Mouse (Mus musculus): ENCODE data around the gene Ifne.
"Not testable (repeated sequence)": the region's sequence is repeated elsewhere in the genome, so short reads cannot be mapped to it uniquely, and the experiment has no call there.

Gene Ifne

DNA sequence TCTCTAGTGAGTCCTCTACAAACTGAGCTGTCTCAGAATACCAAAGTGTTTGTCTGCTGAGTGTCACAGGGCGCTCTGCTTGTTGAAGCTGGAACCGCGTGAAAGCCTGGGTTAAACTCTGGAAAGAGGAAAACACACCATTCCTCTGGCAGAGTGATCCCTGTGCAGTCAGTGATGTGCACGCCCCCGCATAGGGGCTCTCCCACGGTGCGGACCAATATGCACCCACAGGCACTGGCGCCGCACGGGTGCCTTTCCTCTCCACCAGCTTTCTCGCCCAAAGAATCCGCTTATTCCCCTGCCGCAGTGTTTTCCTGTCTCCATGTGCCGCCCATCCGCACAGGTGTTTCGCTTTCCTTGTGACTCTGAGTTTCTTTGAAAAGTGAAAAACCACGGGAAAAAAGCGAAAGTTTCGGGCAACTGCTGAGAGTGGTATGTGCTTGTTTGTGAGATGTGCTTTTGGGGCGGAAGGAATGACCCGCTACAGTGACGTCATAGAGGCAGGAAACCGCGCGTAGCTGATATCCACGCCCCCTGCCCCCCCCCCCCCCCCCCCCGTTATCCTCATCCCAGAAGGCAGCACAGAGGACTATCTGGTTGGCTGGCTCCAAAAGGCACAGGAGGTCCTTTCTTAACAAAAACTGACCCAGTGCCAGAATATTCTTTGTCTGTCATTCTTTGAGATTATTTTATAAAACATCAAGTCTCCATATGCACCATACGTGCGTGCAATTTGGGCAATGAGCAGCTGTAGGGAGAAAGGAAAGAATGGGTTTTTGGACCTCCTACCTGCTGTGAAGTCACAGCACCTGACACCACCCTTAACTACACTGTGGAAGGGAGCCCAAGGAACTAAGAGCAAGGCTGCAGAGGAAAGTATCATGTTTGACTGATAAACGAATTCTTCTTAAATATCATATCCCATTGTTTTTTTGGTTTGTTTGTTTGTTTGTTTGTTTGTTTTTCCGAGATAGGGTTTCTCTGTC lies 11.8 kb downstream of the Ifne start:
- DNase-seq (ENCODE audit: low spot score) = peak; percentile 46

DNA sequence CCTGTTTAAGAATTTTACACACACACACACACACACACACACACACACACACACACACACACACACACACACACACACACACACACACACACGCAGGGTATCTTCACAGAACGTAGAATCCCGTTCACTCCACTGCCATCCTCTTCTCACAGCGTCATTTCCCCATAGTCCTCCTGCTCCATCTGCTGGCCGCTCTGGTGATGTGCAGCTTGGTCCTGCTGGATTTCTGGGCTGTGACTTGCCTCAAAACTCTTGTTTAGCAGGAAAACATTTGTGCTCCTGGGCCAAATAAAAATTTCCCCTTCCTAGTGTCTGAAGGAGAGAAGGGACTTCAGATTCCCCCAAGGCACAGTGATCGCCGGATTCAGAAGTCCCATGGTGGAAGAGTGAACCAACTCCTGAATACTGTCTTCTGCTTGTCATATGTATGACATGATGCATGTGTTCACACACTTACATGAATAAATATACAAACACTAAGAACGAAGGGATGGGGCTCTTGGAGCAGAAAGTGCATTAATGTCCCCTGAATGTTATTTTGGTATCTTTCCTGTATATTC lies 12.6 kb downstream of the Ifne start:
- peak; percentile 80 for DNase-seq (ENCODE audit: low spot score)

DNA sequence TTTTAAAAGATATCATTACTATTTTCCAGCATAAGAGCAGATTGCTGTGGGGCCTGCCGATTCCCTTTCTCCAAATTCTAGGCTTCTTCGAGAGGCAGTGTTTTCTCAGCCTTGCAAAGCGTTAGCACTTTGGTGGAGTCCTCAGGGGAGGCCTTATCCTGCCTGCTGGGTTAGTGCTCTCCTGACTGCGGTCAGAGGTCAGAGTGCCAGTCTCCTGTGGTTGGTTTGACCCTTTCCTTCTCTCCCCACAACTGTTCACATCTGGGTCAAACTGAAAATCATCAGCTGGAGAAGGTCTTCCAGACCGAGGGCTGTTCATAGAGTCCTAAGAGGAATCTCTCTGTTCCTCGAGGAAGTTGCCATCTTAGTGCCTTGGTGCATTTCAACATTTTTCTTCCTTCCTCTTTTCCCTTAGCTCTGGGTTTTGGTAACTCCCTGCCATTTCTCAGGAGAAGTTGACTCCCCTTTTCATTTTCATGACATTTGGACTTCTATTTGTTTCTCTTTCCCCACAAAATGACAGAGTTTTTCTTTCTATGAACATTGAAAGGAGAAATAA lies 14.9 kb downstream of the Ifne start:
- DNase-seq (ENCODE audit: low spot score) = no peak

DNA sequence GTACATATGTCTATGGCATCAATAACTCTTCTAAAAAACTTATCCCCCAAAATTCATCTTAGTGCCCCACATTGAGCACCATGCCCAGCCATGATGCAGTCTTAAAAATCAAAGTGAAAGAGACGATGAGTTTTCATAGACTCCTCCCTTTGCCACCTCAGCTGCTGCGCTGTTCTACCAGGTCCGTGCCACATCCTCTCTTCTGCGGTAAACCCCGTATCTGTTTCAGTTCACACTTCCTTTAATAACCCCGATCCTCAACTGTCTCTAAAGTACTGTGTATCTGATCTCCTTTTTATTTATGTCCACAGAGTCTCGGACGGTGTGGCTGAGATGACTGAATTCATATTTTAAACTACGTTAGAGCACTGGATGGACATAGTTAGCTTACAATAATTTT lies 15.4 kb downstream of the Ifne start:
- DNase-seq (ENCODE audit: low spot score) = no peak

DNA sequence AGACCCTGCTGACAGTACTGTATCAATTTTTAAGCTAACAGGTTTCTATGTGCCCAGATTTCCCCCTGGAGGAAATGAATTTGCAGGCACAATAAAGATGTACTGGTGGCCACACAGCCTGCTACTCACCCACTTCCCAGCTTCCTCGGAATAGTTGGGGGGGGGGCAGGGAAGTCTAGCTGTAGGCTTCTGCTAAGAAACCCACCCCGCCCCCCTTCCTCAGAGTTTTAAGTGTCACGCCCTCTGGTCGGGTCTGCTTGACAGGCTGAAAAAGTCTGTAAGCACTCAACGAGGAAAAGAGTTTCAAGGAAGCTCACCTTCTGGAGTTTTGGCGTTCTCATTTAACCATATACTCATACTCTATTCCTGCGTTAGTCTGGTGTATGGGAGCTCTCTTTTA lies 16.7 kb downstream of the Ifne start:
- DNase-seq (ENCODE audit: low spot score) = no peak

DNA sequence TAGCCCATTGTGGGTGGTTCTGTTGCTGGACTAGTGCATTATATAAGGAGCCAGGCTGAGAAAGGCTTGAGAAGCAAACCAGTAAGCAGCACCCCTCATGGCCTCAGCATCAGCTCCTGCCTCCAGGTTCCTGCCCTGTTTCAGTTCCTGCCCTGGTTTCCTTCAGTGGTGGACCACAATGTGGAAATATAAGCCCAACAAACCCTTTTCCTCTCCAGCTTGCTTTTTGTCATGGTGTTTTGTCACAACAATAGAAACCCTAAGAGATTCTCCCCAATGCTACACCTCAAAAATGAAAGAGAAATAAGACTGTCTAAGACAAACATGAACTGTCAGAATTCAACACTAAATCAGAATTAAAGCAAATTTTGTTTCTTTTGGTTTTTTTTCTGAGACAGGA lies 20.8 kb downstream of the Ifne start:
- DNase-seq (ENCODE audit: low spot score) = no peak

DNA sequence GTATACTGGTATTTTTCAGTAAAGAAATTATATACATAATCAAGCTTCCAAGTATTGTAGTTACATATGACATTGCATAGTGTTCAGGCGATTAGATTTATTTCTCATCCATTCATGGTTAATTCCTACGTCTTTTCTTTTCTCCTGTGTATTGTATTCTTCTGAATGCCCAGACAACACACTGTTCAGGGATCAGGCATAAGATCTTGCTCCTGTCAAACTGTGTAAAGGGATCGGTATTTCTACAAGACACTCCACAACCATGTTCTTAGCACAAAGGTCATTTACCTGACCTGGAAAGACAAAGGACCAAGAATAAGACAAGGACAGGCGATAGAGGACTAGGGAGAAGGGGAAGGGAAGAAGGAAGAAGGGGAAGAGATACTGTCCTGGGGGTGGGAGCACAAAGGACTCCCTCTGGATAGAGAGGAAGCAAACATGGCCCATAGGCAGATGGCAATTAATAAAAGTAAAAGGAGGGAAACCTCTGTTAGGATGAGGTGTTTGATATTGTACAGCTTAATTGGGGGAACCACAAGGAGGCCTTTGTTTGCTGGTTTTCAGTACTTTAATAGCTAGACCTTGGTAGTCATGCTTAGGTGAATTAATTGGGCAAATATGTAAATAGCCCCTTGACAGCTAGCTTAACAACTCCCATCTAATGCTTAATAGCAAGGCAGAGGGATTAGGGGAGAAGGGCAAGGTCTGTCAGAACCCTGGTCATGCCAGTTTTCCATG lies 28.8 kb downstream of the Ifne start:
- DNase-seq (ENCODE audit: low spot score) = no peak

DNA sequence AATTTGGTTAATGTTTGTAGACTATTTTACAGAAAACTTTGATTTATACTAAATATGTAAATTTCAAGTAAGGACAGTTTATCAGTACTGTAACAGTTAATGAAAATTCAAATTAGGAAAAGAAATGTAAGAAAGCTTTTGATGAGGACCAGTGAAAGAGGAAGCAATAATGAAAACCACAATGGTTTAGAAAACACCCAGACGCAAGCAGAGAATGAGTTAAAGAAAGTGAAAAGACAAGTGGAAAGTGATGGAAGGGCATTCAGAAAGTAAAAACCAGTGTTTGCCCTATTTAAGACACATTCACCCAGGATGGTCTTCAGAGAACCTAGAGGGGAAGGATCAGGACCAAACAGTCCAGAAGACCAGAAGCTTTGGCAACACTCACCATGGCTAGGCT lies 30.3 kb downstream of the Ifne start, which contains the start of gene Ifna1:
TSS of gene Ifna1 (plus strand) at position 390 of the 400 bp plus-strand sequence.
- no peak for DNase-seq (ENCODE audit: low spot score)

DNA sequence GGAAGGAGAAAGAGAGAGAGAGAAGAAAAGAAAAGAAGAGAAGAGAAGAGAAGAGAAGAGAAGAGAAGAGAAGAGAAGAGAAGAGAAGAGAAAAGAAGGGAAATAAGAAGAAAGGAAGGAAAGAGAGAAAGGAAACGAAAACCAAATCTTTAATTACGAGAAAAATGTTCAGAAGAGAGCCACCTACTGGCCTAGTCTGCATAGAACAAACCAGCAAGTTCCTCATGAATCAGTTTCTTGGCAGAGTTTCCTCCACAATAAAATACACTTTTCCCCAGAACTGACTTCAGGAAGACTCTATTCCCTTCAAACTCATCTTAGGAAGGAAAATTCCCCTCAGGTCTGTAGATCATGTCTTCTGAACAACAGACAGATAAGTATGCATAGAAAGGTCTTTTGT lies 34.7 kb downstream of the Ifne start:
- no peak for DNase-seq (ENCODE audit: low spot score)

DNA sequence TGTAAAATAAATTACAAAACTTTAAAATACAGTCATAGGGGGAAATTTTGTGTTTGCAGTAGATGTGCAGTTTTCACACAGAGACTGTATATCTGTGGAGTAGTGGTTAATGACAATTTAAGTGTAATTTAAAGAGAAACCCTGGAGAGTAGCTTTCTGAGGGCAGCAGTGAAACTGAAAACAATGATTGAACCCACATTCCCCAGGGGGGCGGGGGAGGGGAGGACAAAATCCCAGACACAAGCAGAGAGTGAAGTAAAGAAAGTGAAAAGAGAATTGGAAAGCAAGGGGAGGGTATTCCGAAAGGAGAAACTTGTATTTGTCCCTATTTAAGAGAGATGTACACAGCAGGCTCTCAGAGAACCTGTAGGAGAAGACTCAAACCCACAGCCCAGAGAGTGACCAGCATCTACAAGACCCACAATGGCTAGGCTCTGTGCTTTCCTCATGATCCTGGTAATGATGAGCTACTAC lies 38.5 kb downstream of the Ifne start, which contains the start of gene Ifna4:
TSS of gene Ifna4 (plus strand) at position 424 of the 474 bp plus-strand sequence.
- DNase-seq (ENCODE audit: low spot score) = no peak

DNA sequence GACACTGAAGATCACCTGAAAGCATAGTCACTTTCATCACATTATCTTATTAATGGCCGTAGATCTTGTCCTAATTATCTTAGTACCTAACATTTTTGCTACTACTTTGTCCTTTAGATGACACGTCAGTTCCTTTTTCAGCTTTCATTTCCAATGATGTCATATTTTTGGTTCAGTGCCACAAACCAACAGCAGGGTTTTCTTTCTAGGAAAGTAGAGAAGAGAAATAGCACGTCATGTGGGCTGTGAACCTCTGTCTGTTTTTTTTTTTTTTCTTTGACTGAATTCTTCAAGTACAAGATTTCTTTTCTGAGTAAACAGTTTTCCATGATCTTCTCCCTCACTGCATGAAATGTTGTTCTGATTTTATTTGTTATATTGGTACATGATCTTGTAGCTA lies 39.9 kb downstream of the Ifne start:
- DNase-seq (ENCODE audit: low spot score) = no peak

DNA sequence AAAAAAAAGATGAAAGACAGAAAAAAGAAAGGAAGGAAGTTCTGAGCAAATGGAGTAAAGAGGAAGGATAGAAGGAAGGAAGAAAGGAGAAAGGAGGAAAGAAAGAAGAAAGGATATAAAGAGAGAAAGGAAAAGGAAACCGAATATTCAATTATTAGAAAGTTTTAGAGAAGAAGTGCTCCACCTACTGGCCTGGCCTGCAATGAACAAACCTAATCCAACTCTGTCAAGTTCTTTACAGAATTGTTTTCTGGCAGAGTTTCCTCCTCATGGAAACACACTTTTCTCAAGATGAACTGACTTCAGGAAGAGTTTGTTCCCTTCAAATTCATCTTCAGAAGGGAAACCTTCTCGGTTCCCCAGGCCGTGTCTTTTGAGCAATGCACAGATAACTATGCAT lies 41.2 kb downstream of the Ifne start:
- DNase-seq (ENCODE audit: low spot score) = no peak

DNA sequence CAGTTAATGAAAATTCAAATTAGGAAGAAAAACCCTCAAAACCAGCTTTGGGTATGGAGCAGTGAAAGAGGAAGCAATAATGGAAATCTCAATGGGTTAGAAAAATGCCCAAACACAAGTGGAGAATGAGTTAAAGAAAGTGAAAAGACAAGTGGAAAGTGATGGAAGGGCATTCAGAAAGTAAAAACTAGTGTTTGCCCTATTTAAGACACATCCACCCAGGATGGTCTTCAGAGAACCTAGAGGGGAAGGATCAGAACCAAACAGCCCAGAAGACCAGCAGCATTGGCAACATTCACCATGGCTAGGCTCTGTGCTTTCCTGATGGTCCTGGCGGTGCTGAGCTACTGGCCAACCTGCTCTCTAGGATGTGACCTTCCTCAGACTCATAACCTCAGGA lies 44.8 kb downstream of the Ifne start, which contains the start of gene Ifna5:
TSS of gene Ifna5 (plus strand) at position 301 of the 400 bp plus-strand sequence.
- not testable (repeated sequence) for DNase-seq (ENCODE audit: low spot score)

DNA sequence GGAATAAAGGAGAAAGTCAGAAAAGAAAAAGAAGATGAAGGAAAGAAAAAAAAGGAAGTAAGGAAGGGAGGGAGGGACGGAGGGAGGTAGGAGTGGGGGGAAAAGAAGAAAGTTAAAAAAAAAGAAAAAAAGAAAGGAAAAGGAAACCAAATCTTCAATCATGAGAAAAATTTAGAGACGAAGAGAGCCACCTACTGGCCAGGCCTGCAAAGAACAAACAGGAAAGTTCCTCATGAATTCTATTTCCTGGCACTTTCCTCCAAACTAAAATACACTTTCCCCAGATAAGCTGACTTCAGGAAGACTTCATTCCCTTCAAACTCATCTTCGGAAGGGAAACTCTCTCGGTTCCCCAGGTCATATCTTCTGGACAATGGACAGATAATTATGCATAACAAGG lies 49.5 kb downstream of the Ifne start:
- DNase-seq (ENCODE audit: low spot score) = peak; percentile 42

All from testis, postnatal 10 days (tissue).